ENCODE assay signal across 9 mouse cellular contexts in the genomic region with DNA sequence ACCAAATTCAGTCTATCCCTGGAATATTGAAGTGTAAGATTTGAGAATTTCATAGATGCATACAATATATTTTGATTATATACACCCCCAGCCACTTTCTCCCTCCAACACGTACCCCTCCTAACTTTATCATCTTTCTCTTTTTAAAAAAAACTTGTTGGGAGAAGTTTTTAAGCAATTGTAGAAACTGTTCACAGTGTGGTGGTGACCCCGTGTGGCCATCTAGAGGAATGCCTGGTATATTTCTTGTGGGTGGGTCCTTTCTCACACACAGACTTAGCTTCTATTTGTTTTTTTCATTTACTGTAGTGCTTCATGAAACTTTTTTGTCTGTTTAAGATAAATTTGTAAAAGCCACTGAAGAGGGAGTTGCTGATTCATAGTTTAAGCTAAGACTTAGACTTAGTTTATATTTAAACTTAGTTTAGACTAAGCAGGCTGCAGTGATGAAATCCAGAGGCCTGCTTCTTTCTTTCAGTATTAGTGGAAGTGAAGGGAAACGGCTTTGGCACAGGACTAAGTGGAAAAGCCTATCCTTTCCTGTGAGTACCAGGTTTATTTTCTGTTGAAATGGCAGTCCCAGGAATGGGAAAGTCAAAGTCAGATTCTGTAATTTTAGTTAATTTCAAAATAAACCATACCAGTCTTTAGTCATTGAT. TPM values are rescaled to one million over a fixed set of nuclear protein-coding genes. Genes with fewer than 3 reads are reported as not detected.
DNase-seq lines count a peak whose midpoint lies in the region; ATAC-seq lines count a peak whose summit lies in the region.
"Had no signal": no experiment of that assay in that cellular context is flagged by ENCODE, and none has a peak within 500 bp of the region (broad histone marks: within the 10 kb centered on the region; RNA-seq: fewer than 3 reads in every experiment).

No protein-coding gene starts in this region.

- H3K9me3 ChIP-seq in limb, embryonic 11.5 days (ENCODE audit: control insufficient read depth, low read length), result no peaks in the 10 kb centered on the region
- no peaks in the 10 kb centered on the region for H3K9me3 ChIP-seq in limb, embryonic 10.5 days (replicated peaks)
- no peaks in the 10 kb centered on the region for H3K9me3 ChIP-seq in liver, embryonic 11.5 days (ENCODE audit: control insufficient read depth, low read length)
- H3K9me3 ChIP-seq: heart, embryonic 13.5 days had no signal

- no peak overlapping the region for H3K9ac ChIP-seq in limb, embryonic 11.5 days (ENCODE audit: low read length)
- H3K9ac ChIP-seq in liver, embryonic 11.5 days (ENCODE audit: low read depth, low read length), result no peak overlapping the region
- H3K9ac ChIP-seq: heart, embryonic 13.5 days had no signal

- H3K36me3 ChIP-seq in limb, embryonic 11.5 days (ENCODE audit: control insufficient read depth, insufficient read depth, low read length), result 0 out of 2 replicates have a peak, but pooled peaks cover 4% of the 10 kb centered on the region
- peaks cover 48% of the 10 kb centered on the region for H3K36me3 ChIP-seq in limb, embryonic 10.5 days
- H3K36me3 ChIP-seq in liver, embryonic 11.5 days (ENCODE audit: control insufficient read depth, insufficient read depth, low read length), result peaks cover 6% of the 10 kb centered on the region; the same call in 1 of the 2 replicates
- H3K36me3 ChIP-seq in splenic B cell, adult 2 months (ENCODE audit: control insufficient read depth, insufficient read depth, low read length, poor library complexity, severe bottlenecking), result 0 out of 2 replicates have a peak, but pooled peaks cover 1% of the 10 kb centered on the region

- DNase-seq in adrenal gland, postnatal 14 days, result peak; percentile 61
- DNase-seq in adrenal gland, adult 8-10 months, result no peak
- DNase-seq in limb, embryonic 11.5 days (ENCODE audit: low spot score), result peak; percentile 57
- no peak for DNase-seq in limb, embryonic 10.5 days (ENCODE audit: low spot score)
- DNase-seq in ZHBTc4 (ENCODE audit: low read depth, low spot score), result peak; percentile 57
- peak; percentile 20 for DNase-seq in gastrocnemius, postnatal 14 days
- no peak for DNase-seq in liver, embryonic 11.5 days (ENCODE audit: low spot score)
- DNase-seq in splenic B cell, adult 2 months (ENCODE audit: low read depth, low spot score), result peak; percentile 63

- H3K4me3 ChIP-seq in limb, embryonic 11.5 days (ENCODE audit: low read depth, low read length), result no peak overlapping the region
- no peak overlapping the region for H3K4me3 ChIP-seq in limb, embryonic 10.5 days
- no peak overlapping the region for H3K4me3 ChIP-seq in liver, embryonic 11.5 days (ENCODE audit: low read depth, low read length)
- H3K4me3 ChIP-seq: heart, embryonic 13.5 days had no signal

- no peak overlapping the region for H3K4me2 ChIP-seq in limb, embryonic 11.5 days (ENCODE audit: low read depth, severe bottlenecking)
- H3K4me2 ChIP-seq in liver, embryonic 11.5 days, result no peak overlapping the region
- H3K4me2 ChIP-seq: heart, embryonic 13.5 days had no signal

- ATAC-seq in limb, embryonic 11.5 days (ENCODE audit: insufficient number of reproducible peaks, low FRiP score, low TSS enrichment, low read depth), result no peak
- ATAC-seq in liver, embryonic 11.5 days (replicated peaks; ENCODE audit: low FRiP score), result peak; percentile 61

- H3K27me3 ChIP-seq in limb, embryonic 11.5 days (ENCODE audit: control insufficient read depth, insufficient read depth, low read length), result no peaks in the 10 kb centered on the region
- H3K27me3 ChIP-seq in limb, embryonic 10.5 days (ENCODE audit: low read depth, poor library complexity, severe bottlenecking), result no peaks in the 10 kb centered on the region
- H3K27me3 ChIP-seq in liver, embryonic 11.5 days (replicated peaks; ENCODE audit: control insufficient read depth, insufficient read depth, low read length), result no peaks in the 10 kb centered on the region
- no peaks in the 10 kb centered on the region for H3K27me3 ChIP-seq in splenic B cell, adult 2 months (ENCODE audit: control insufficient read depth, insufficient read depth, low read length, poor library complexity, severe bottlenecking)
- H3K27me3 ChIP-seq: heart, embryonic 13.5 days had no signal

- intact Hi-C loops in gastrocnemius, postnatal 14 days (cut with DNase I; ENCODE audit: low total_unique reads), result loop anchor here (10.0 kb wide), 1 partner anchor 307 kb away; no protein-coding TSS in a partner anchor

- WGBS in limb, embryonic 11.5 days, result 33% methylated on average over 3 of the region's 3 CpGs
- WGBS in limb, embryonic 10.5 days, result 39% methylated on average over 3 of the region's 3 CpGs
- WGBS in liver, embryonic 11.5 days, result 24% methylated on average over 3 of the region's 3 CpGs

- no peak overlapping the region for H3K27ac ChIP-seq in limb, embryonic 11.5 days (replicated peaks; ENCODE audit: low read depth, low read length)
- no peak overlapping the region for H3K27ac ChIP-seq in limb, embryonic 10.5 days
- H3K27ac ChIP-seq in liver, embryonic 11.5 days (ENCODE audit: low read depth, low read length), result no peak overlapping the region
- H3K27ac ChIP-seq: heart, embryonic 13.5 days had no signal

- no peaks in the 10 kb centered on the region for H3K4me1 ChIP-seq in limb, embryonic 11.5 days (ENCODE audit: control insufficient read depth, insufficient read depth, low read length)
- H3K4me1 ChIP-seq in limb, embryonic 10.5 days, result no peaks in the 10 kb centered on the region
- no peaks in the 10 kb centered on the region for H3K4me1 ChIP-seq in liver, embryonic 11.5 days (replicated peaks; ENCODE audit: control insufficient read depth, insufficient read depth, low read length)
- H3K4me1 ChIP-seq: heart, embryonic 13.5 days had no signal

RNA-seq across cellular contexts. Expression of gene Odf2l, which starts 13.0 kb away (rescaled TPM):
- total RNA-seq in adrenal gland, postnatal 14 days (2021), result 18.6 and 25.8 TPM in 2 replicates
- 10 to 100 TPM; 18.1 to 26.7 (median 22.5) TPM for total RNA-seq in adrenal gland, adult 8-10 months (2022)
- 20.7 and 20.9 TPM in 2 replicates for polyA plus RNA-seq in limb, embryonic 11.5 days (2014; fragmentation: Nextera tagmentation; extraction: Ambion mirVana)
- polyA plus RNA-seq in limb, embryonic 10.5 days (2016; fragmentation: Nextera tagmentation; extraction: Ambion mirVana), result 16.2 and 18.1 TPM in 2 replicates
- 1 to 10 TPM; 6.4 to 7.0 TPM for total RNA-seq in gastrocnemius, postnatal 14 days (2021)
- 18.7 and 19.5 TPM in 2 replicates for polyA plus RNA-seq in liver, embryonic 11.5 days (2014; fragmentation: Nextera tagmentation; extraction: Ambion mirVana)

RNA-seq across cellular contexts. Expression of gene Clca2, which starts 32.1 kb away (rescaled TPM):
- total RNA-seq in adrenal gland, postnatal 14 days (2021), result 0.26 and 0.33 TPM in 2 replicates
- total RNA-seq in adrenal gland, adult 8-10 months (2022), result 1 to 10 TPM in 1 of 4 experiments, under 1 TPM in 1, not detected in 2; 0.12 to 1.3 TPM
- 0.04 and 0.13 TPM in 2 replicates for polyA plus RNA-seq in limb, embryonic 11.5 days (2014; fragmentation: Nextera tagmentation; extraction: Ambion mirVana)
- 0.11 and 0.13 TPM in 2 replicates for polyA plus RNA-seq in limb, embryonic 10.5 days (2016; fragmentation: Nextera tagmentation; extraction: Ambion mirVana)
- total RNA-seq in gastrocnemius, postnatal 14 days (2021), result under 1 TPM; 0.38 to 0.64 TPM
- polyA plus RNA-seq in liver, embryonic 11.5 days (2014; fragmentation: Nextera tagmentation; extraction: Ambion mirVana), result 0.07 TPM in 1 of 2 replicates, not detected in the other

Comparison
In these comparisons a context has a peak if more than half of its experiments do, and no peak if none do; other contexts are left out.
1. DNase-seq: peak in adrenal gland, postnatal 14 days (single experiment), limb, embryonic 11.5 days (single experiment), ZHBTc4 (single experiment), gastrocnemius, postnatal 14 days (single experiment) and splenic B cell, adult 2 months (single experiment); none in adrenal gland, adult 8-10 months (single experiment), limb, embryonic 10.5 days (single experiment) and liver, embryonic 11.5 days (single experiment).